Mouse (Mus musculus) urinary bladder, postnatal 4 days (tissue): ENCODE results near the gene Plcd3.

Experiments used
- DNase-seq, 2 experiments: peaks; one replicate each; pipeline ENCODE4 v3.0.0; 2021 to 2022; ENCODE audit warnings: low spot score in 2 of 2

Gene Plcd3

DNA sequence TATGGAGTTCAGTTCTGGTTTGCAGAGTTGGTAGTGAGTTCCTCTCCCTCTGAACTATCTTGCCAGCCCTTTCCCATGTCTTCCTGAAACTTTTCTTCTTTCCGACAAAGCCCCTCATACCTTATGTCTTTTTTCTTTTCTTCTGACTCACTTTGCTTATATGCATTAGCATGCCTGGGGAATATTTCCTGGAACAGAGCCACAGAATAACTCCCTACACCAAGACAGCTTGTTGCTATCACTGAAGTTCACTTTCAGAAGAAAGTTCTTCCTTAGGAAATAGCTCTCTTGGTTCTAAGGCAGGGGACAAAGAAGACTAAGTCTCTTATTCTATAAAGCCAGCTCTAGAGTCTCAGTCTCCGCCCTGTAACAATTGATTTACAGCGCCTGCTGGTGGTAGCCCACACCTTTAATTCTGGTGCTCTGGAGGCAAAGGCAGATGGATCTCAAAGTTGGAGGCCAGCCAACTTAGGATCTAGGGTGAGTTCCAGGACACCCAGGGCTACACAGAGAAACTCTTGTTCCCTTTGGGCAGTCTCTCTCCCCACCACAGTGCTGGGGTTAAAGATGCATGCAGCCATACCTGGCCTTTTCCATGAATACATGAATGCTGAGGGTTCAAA, 80.6 kb downstream of the Plcd3 start:
- DNase-seq: no peak
